Mouse (Mus musculus) myocyte (in vitro differentiated cells): ENCODE measurements at regions not wholly inside any gene's neighbourhood (a gene's known extent, or its start where the extent isn't known, plus 50 kb on each side); places are given as distances from the start of the nearest gene placed in this dataset.

ENCODE experiments used
- CEBPB ChIP-seq: IDR thresholded peaks from 2 replicates; pipeline ENCODE4 v1.6.1; 2011; ENCODE audit warnings: mild to moderate bottlenecking, moderate library complexity; ENCODE audit not compliant: poor library complexity, insufficient read depth, severe bottlenecking
- E2F4 ChIP-seq: IDR thresholded peaks from one replicate; pipeline ENCODE4 v1.6.1; 2011; ENCODE audit warnings: mild to moderate bottlenecking, control low read depth, moderate library complexity; ENCODE audit not compliant: insufficient read depth
- MAX ChIP-seq: IDR thresholded peaks from one replicate; pipeline ENCODE4 v1.6.1; 2011; ENCODE audit warnings: low read depth, mild to moderate bottlenecking, control low read depth
- MYOD1 ChIP-seq, 3 experiments: IDR thresholded peaks; one replicate each; pipeline ENCODE4 v1.6.1; 2011; ENCODE audit warnings: control low read depth in 2 of 3, low read depth in 2 of 3, mild to moderate bottlenecking in 2 of 3, moderate library complexity in 1 of 3; ENCODE audit not compliant: insufficient read length in 2 of 3, control insufficient read depth in 1 of 3
- MYOG ChIP-seq, 3 experiments: IDR thresholded peaks; one replicate each; pipeline ENCODE4 v1.6.1; 2011; ENCODE audit warnings: control low read depth in 2 of 3, low read depth in 2 of 3, mild to moderate bottlenecking in 2 of 3; ENCODE audit not compliant: insufficient read length in 2 of 3, control insufficient read depth in 1 of 3, insufficient read depth in 1 of 3
- POLR2A ChIP-seq: IDR thresholded peaks from one replicate; pipeline ENCODE4 v1.6.1; 2011; ENCODE audit warnings: low read depth, mild to moderate bottlenecking, control low read depth, moderate library complexity; ENCODE audit not compliant: insufficient read length
- SRF ChIP-seq: IDR thresholded peaks from one replicate; pipeline ENCODE4 v1.6.1; 2011; ENCODE audit warnings: low read depth; ENCODE audit not compliant: control insufficient read depth, insufficient read length
- TCF12 ChIP-seq: IDR thresholded peaks from one replicate; pipeline ENCODE4 v1.6.1; 2011; ENCODE audit warnings: mild to moderate bottlenecking, control low read depth; ENCODE audit not compliant: poor library complexity, insufficient read depth, severe bottlenecking
- USF1 ChIP-seq: IDR thresholded peaks from one replicate; pipeline ENCODE4 v1.6.1; 2011; ENCODE audit warnings: low read depth, mild to moderate bottlenecking, control low read depth, moderate library complexity

DNA sequence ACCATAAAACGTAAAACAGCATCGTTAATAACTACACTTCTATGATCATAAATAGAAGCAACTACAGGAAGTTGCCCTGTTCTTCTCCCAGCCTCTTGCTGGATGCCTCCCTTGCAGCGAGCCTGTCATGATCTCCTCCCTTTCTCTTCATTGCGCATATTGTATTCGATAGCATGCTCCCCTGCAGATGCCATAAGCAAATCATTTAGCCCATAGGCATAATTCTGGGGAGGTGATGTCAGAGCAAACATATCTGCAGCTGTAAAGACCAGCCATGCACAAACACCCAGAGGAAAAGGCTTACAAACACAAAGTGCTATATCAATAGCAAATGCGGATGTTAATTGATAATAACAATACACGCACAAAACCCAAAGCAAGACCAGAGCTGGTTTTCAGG lies 155.7 kb upstream of the Kif2a start:
- TF ChIP-seq MAX (no peak), CEBPB (no peak), POLR2A (no peak), USF1 (no peak), MYOD1 (IDR thresholded peaks at IDR 0.05; ENCODE audit: control insufficient read depth in 1 of 3, insufficient read length in 2 of 3, low read depth in 2 of 3) (no peak), TCF12 (no peak), E2F4 (no peak), SRF (no peak), MYOG (IDR thresholded peaks at IDR 0.05; ENCODE audit: control insufficient read depth in 1 of 3, insufficient read depth in 1 of 3, insufficient read length in 2 of 3, low read depth in 2 of 3) (no peak)
